Mouse (Mus musculus): ENCODE measurements around the gene Eda.

Eda gene

GRCm38 (mm10) chrX:99975250-99975984 is at the start of gene Eda:
TSS of gene Eda (plus strand) at chrX:99975606.
- peak; percentile 26 for DNase-seq (ENCODE audit: extremely low spot score, low read depth, low spot score)

DNA sequence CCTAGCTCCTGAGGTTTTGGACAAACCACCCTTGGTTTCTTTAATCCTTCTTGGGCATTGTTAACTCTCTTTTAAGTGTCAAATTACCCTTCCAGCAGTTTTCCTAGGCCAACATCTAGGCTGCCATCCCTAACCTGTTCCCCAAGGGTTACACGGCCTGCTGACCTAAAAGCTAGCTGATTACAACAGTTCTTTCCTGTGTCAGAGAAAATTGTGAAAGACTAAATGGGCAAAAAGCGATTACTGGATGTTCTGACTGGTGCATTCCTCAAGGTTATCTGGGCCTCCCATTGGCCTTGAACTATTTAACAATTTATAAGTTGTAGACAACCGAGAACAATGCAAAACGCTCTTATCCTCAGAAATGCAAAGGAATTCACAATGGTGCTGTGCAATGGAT is 14.4 kb upstream of the Eda start:
- DNase-seq (ENCODE audit: extremely low spot score, low read depth, low spot score), result no peak

DNA sequence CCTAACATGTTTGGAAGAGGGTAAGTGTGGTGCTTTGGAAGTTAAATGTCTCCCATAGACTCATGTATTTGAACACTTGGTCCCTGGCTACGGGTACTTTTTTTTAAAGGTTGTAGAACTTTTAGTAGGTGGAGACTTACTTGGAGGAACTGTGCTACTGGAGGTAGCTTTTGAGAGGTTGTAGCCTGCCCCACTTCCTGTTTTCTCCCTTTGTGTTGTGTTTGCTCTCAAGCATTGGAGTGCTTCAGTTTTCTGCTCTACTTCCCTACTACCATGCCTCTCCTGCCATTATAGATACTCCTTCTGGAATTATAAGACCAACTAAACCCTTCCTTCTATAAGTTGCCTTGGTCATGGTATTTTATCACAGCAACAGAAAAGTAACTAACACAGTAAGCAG is 5.3 kb upstream of the Eda start:
- no peak for DNase-seq (ENCODE audit: extremely low spot score, low read depth, low spot score)

DNA sequence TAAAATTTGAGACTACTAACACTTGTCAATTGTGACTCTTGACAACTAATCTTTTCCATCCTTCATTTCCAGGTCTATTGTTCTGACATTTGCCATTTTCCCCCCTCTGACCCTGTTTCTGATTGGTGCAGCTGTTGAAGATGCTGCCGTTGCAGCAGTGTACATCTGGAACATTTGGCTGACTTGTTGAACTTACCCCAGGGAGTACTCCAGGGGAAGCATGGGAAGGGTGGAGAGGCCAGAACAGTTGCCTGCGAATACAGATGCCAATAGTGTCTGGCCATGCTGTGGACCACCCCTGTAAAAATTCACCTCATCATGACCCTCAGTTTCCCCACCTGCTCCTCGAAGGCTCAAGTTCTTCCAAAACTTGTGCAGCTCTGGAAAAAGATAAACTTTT is 1.0 kb upstream of the Eda start:
- DNase-seq (ENCODE audit: extremely low spot score, low read depth, low spot score), result no peak

DNA sequence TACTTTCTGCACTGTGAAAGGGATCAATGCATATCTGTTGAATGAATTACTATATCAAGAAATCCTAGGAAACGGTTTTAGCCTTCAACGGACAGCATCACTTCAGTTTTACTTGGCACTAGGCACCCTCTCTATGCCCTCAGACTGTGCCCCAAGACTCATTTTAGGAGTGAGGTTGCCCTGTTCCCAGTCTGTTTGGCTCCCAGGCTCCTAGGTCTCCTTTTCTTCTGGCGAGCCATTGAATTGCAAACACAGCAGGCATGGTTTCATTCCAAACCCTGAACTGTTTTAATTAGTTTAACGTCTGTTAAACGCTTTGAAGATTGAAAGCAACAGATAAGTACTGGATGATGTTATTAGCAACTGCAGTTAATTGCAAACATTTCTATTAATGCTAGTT is 603 bp upstream of the Eda start:
- DNase-seq (ENCODE audit: extremely low spot score, low read depth, low spot score), result no peak

DNA sequence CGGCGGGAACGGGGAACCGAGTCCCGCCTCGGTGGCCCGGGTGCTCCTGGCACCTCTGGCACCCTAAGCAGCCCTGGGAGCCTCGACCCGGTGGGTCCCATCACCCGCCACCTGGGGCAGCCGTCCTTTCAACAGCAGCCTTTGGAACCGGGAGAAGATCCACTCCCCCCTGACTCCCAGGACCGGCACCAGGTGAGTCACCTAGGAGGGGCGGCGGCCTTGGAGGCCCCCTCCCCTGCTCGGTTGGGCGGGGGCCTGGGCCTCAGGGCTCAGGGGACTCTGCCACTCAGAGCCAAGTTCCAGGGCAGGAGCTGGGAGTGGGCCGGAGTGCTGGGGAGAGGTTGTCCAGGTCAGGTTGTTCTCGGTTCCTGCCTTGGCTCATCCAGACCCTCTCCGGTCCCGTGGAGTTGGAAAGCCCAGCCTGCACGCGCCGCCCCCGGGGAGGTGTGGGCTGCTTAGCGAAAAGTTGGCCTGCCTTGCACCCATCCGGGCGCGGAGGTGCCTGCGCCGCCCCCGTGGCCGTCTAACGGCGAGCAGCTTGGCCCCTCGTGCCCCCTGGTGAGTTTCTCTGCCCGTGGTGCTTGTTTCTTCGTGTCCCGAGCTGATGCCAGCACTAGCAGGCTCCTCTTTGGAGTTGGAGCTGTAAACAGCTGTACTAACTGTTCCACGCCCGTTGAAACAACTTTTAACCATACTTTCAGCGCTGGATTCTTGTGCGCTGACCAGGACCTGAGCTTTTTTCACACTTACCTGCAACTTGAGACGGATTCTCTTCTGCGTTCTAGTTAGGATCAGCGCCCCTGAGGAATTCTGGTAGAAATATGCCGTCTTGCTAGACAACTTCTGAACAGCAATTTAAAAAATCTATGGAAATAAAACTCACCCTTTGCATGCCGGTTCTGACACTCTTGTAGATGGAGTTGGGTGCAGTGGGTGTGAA is 849 bp downstream of the Eda start:
- no peak for DNase-seq (ENCODE audit: extremely low spot score, low read depth, low spot score)

DNA sequence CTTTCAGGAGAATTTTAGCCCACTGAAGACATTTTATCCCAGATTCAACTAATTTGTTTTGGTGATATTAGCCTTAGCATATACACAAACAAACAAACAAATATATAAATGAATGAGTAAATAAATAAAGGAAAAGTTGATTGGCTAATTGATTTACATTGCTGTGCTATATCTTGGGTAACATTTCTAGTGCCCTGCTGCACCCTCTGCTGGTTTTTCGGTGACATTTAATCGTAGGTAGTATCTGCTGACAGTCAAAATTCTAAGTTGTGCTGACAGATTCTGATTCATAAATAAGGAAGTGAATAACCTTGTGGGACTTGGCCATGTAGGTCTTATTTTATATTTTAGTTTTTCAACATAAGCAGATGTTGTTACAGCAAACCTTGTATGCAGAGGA is 2.9 kb downstream of the Eda start:
- DNase-seq (ENCODE audit: extremely low spot score, low read depth, low spot score), result no peak

DNA sequence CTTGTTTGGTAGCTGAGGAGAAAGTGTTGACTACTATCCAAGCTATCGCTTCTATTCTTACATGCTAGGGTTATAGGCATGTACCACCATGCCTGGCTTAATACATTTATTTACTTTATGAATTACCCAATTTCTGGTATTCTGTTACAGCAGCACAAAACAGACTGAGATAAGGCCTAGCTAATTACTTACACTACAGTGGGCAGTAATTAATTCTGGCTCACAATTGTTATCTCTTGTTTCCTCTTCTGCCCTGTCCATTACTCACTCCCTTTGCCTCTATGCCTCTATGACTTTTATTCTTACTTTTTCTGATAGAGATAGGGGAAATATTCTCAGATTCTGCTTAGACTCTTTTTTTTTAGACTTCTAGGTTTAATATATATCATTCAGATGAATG is 18.0 kb downstream of the Eda start:
- DNase-seq (ENCODE audit: extremely low spot score, low read depth, low spot score), result no peak

GRCm38 (mm10) chrX:99999342-99999741 is 23.9 kb downstream of the Eda start:
- no peak for DNase-seq (ENCODE audit: extremely low spot score, low read depth, low spot score)

DNA sequence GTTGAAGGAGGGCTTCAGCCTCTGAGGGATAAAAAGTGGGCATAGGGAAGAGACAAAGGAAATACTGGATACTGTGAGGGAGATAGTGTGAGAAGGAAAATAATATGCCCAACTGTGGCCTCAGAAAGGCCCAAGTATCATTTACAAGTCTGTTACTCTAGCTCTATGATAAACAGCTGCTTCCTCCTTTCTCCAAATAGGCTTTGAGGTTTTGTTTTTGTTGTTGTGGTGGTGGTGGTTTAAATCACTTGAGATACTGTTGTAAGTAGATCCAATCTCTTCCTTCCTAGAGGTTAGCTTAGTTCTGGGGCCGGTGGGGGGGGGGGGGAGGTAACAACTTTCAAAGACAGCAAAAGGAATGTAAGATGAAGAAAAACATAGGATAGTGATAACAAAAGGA is 143.0 kb downstream of the Eda start:
- DNase-seq (ENCODE audit: extremely low spot score, low read depth, low spot score), result no peak

DNA sequence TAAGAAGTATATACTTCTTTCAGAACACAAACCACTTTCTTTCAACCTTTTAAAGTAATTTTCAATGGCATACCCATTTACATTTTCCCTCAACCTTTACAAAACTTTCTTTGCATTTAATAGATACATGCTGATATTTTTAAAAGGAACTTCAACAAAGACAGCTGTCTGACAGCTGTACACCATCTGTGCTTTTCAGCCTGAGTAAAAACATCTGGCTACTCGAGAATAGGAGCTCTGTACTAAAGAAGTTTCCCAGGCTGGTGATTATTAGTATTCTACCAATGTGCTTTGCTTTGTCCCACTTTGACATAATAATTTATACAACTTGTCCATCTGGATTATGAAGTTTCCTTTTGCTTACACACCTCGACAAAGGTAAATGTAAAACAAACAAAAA is 219.9 kb downstream of the Eda start:
- no peak for DNase-seq (ENCODE audit: extremely low spot score, low read depth, low spot score)

DNA sequence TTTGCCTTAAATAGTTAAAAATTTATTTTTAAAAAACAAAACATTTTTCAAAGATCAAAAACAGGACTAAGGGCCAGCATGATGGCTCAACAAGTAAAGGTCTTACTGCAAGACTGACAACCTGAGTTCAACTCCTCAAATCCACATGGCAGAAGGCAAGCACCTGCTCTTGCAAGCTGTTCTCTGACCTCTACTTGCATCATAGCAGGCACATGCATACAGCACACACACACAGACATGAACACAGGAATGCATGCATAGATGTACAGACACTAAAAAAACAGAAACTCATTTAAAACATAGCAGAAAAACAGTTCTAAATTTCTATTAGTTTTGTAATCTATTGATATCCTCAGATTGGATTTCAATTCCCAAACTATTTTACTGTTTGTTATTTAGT is 338.2 kb downstream of the Eda start:
- DNase-seq (ENCODE audit: extremely low spot score, low read depth, low spot score), result no peak

DNA sequence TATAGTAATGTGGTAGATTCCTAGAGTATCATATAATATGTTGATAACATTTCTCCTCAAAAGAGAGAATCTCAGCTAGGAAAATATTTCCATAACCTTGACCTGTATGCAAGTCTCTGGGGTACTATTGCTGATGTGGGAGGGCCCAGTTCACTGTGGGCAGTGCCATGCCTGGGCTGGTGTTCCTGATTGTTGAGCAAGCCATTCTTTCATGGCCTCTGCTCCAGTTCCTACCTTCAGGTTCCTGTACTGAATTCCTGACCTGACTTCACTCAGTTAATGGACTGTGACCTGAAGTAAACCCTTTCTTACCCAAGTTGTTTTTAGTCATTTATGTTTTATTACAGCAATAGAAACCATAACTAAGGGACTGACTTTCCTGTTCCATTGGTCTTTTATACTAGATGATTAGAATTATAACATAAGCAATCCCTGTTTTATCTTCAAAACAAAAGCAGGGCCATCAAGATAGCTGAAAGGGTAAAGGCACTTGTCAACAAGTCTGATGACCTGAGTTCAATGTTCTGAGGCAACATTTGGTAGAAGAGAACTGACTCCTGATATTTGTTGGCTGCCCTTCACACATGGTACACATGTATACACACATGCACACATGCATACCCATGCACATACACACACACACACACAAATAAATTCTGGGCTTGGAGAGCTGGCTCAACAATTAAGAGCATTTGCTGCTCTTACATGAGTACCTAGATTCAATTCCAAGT is 338.9 kb downstream of the Eda start:
- no peak for DNase-seq (ENCODE audit: extremely low spot score, low read depth, low spot score)

DNA sequence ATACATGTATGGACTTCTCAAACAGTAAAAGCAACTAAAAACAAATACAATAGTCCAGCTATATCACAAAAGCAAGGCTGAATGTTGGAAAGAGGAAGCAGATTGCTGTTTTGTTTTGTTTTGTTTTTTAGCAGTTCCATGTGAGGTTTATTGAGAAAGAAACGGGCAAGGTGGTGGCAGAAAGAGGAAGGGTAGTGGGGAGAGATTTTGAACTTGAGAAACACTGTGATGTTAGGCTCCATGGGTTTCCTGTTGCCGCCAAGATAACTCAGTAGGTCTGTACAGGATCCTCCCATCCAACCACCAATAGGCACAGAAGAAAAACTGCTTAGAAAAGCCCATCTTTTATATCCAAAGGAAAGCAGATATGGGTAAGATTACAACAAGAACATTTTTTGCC is 365.3 kb downstream of the Eda start:
- DNase-seq (ENCODE audit: extremely low spot score, low read depth, low spot score), result no peak

DNA sequence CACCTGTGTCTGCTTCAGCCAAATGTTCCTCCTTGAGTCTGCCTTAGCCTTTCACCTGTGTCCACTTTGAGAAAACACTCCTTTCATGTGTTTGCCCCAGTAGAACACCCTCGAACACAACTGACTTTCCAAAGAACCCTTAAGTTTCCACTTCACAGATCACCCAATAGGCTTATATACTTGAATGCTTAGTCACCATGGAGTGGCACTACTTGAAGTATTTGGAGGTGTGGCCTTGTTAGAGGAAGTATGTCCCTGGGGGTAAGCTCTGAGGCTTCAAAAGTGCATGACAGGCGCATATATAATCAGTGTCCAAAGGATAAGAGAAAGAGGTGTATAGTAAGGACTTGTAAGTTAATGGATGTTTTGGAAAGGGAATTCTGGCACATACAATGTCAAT is 369.0 kb downstream of the Eda start:
- no peak for DNase-seq (ENCODE audit: extremely low spot score, low read depth, low spot score)

DNA sequence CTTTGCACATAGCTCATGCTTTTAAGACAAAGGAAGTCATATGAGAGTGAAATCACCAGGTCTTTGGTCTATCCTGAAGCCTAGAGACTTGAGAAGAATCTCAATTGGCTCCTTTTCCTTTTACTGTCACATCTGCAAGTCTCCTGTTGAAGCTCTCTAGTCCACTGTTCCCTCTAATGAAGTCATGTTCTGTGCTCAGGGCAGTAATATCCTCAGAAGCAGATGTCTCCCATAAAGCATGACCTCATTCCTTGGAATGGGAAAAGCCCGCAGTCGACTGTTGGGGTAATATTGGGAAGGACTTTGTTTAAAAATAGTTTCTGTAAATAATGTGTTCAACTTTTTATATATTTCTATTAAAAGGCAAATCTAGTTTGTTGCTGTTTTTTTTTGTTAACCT is 381.6 kb downstream of the Eda start:
- no peak for DNase-seq (ENCODE audit: extremely low spot score, low read depth, low spot score)

DNA sequence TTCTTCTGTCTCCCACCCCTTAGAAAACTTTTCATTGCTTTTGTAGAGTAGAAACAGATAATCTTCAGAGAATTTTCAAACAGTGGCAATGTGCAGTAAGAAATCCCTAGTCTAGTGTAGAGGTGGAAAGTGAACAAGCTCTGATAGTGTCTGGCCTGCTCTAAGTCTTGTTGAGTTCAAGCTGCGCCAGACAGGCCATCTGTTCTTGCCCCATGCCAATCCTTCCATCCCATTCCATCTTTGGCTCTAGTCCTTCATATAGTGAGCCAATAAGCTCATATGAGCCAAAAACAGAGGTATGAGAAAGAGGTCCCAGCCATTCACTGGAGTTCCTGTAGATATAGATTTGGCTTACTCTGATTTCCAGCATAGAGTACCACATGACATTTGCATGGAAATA is 414.5 kb downstream of the Eda start:
- no peak for DNase-seq (ENCODE audit: extremely low spot score, low read depth, low spot score)

DNA sequence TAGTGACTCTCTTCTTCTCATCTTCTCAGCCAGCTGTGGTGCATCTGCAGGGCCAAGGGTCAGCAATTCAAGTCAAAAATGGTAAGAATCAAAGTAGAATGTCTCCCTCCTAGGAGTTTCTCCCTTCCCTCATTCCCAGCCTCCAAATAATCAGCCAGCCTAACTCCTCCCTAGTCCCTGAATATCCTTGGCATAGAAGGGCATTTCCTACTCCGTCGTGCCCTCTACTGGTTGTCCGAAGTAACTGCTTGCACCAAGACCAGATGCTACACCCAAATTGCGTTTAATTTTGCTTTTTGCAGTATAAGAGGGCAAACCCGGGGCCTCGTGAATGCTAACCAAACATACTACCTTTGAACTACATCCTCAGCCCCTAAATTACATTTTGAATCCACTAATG is 416.9 kb downstream of the Eda start:
- DNase-seq (ENCODE audit: extremely low spot score, low read depth, low spot score), result peak; percentile 8

DNA sequence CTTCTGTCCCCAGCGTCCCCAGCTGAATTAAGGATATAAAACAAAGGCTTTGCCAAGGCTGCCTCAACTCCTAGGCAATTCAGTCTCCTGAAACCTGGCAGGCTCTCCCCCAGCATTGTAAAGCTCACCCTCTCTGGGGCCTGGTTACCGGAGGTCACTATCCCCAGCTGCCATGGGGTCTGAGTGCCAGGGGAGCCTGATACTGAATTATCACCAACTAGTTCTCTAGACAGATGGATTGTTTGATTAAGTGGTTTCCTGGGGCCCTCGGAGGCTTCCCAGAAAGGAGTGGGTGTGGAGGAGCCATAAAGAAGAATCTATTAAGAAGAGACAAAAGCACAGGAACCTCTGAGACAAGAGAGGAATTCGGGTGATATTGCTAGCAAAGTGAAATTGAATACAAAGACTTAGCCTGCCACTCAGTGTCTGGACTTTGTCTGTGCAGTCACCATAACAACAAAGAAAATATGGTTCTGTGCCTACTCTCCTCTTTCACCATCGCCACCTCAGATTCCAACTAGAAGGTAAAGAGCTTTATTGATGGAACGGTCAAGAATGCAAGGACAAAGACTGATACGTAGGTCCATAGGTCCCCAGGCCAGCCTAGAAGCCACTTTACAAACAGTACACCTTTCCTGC is 418.9 kb downstream of the Eda start:
- DNase-seq (ENCODE audit: extremely low spot score, low read depth, low spot score), result no peak

GRCm38 (mm10) chrX:100395026-100395425 is 419.6 kb downstream of the Eda start:
- no peak for DNase-seq (ENCODE audit: extremely low spot score, low read depth, low spot score)

- DNase-seq (ENCODE audit: extremely low spot score, low read depth, low spot score), result no peak
These were observed 425.5 kb downstream of the Eda start for GRCm38 (mm10) chrX:100400900-100401299.
